Mouse (Mus musculus) layer of hippocampus, adult 2 months (tissue): ENCODE measurements at regions not wholly inside any gene's neighbourhood (a gene's known extent, or its start where the extent isn't known, plus 50 kb on each side); places are given as distances from the start of the nearest gene placed in this dataset.

Experiments used
- DNase-seq, 2 experiments: peaks; one replicate each; pipeline ENCODE4 v3.0.0; 2022; ENCODE audit warnings: low spot score in 2 of 2
- H3K27ac ChIP-seq: fragments of 200-600 bp; 2 replicates; pipeline ENCODE4 v1.8.1; 2022
- H3K4me3 ChIP-seq: fragments of 200-600 bp; 2 replicates; pipeline ENCODE4 v1.8.1; 2022; ENCODE audit warnings: mild to moderate bottlenecking
- CTCF ChIP-seq: fragments of 200-600 bp; conservative IDR thresholded peaks from 2 replicates; pipeline ENCODE4 v1.8.1; 2022; ENCODE audit warnings: antibody characterized with exemption, mild to moderate bottlenecking, moderate library complexity

DNA sequence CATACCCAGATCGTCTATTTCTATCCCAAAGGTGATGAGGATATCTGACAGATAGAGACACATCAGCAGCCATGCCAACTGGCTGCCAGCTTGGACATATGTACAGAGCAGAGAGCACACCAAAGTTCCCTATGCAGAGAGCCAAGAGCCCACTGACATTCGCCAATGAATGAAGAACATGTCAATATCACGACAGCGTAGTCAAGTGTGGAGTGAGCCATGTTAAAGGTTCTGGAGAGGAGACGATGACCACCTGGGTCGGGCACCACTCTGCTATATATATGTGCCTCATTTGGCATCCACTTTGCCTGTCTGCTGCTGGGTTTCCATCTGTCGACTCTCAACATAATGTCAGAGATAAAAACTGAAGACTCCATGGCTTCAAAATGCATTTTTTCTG lies 159.2 kb upstream of the Gbe1 start:
- no peak for DNase-seq
- Histone ChIP-seq H3K4me3 (no peak overlapping the region), H3K27ac (no peak overlapping the region)
- TF ChIP-seq CTCF, result no peak

- Histone ChIP-seq H3K4me3 (no peak overlapping the region), H3K27ac (no peak overlapping the region)
- peak; percentile 79 for TF ChIP-seq CTCF
- no peak for DNase-seq
These were observed 153.2 kb upstream of the Gbe1 start for GRCm38 (mm10) chr16:70160539-70160938.

DNA sequence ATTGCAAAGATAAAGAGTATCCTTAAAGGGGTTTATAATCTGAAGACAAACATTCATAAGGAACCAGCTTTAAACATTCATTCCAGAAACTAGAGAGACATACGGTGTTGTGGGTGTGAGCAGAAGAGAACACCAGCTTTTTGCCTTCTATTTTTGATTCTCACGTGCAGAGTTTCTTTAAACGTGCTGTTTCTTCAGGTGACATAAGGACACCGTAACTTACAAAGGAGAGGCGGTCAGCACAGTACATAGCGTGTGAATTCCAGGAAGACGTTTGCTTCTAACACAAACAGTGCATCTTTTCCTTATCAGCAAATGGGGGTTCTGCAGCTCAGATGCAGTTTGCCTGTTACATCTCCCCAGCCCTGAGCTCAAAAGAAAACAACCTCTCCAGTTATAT lies 138.6 kb upstream of the Gbe1 start:
- TF ChIP-seq CTCF, result no peak

DNA sequence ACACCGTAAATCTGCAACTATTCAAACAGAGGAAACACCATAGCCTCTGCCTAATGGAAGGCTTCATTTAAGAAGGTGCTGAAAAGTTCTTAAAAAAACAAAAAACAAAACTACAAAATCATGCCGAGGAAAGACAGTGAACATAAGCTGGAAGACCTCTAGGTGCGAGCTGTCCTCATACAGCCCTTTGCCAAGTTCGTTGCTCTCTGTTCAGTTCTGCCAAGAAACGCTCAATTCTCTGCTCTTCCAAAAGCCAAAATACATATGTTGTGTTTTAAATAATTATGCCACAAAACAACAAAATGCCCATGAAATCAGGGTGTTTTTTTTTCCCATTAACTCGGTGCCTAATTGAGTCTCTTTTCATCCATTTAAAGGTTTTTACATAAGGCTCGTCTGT lies 134.8 kb upstream of the Gbe1 start:
- Histone ChIP-seq H3K27ac (no peak overlapping the region), H3K4me3 (peak overlapping the region; percentile 1; the same call in 1 of the 2 replicates)
- TF ChIP-seq CTCF, result no peak
- DNase-seq, result no peak

More for the DNA sequence above, 138.6 kb upstream of the Gbe1 start:
- Histone ChIP-seq H3K27ac (peak overlapping the region; percentile 75), H3K4me3 (no peak overlapping the region)
- peak in 1 of 2 experiments; percentile 12 for DNase-seq

DNA sequence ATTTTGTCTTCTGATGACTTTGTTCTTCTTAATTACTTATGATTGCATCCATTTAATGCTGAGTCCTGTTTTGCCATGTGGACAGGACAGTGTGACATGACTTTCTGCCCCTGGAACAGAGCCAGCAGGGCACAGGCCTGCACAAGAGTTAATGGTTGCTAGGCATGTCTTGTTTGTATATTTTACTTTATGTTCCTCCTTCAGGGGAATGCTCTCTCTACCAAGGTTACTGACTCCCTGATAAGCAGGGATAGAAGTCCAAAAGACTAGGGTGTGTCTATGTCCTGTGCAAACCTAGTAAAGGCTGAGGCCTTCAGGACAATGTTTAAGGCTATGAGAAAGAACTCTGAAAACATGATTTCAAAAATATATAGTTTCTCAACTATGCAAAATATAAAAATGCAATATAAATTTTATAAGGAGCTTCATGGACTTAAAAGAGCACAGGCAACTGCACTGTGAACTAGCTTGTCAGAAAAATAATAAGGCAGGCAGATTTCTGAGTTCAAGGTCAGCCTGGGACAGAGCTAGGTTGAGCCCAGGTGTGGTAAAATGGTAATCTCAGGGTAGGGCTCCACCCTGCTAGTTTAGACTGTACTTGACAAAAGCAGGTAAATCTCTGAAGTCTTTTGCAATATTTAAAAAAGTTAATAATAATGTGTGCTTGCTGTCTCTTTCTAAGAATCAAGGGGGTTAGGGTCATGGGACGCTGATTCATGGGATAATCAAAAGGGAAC lies 99.7 kb upstream of the Gbe1 start:
- H3K27ac ChIP-seq, result no peak overlapping the region
- H3K4me3 ChIP-seq, result no peak overlapping the region
- no peak for DNase-seq
- no peak for TF ChIP-seq CTCF

GRCm38 (mm10) chr16:70214800-70215199 lies 98.9 kb upstream of the Gbe1 start:
- TF ChIP-seq CTCF, result no peak
- DNase-seq, result no peak
- H3K4me3 ChIP-seq, result no peak overlapping the region
- no peak overlapping the region for H3K27ac ChIP-seq

- Histone ChIP-seq H3K4me3 (no peak overlapping the region), H3K27ac (no peak overlapping the region)
- TF ChIP-seq CTCF, result no peak
- DNase-seq, result no peak
These were observed 86.0 kb upstream of the Gbe1 start for GRCm38 (mm10) chr16:70227601-70228226.

- H3K27ac ChIP-seq, result no peak overlapping the region
- no peak for DNase-seq
- TF ChIP-seq CTCF, result peak; percentile 54
These were observed 81.0 kb upstream of the Gbe1 start for GRCm38 (mm10) chr16:70232706-70233105.

GRCm38 (mm10) chr16:70235189-70235588 lies 78.6 kb upstream of the Gbe1 start:
- DNase-seq, result no peak
- no peak for TF ChIP-seq CTCF
- Histone ChIP-seq H3K27ac (no peak overlapping the region), H3K4me3 (no peak overlapping the region)

More at GRCm38 (mm10) chr16:70232706-70233105, 81.0 kb upstream of the Gbe1 start:
- no peak overlapping the region for H3K4me3 ChIP-seq

DNA sequence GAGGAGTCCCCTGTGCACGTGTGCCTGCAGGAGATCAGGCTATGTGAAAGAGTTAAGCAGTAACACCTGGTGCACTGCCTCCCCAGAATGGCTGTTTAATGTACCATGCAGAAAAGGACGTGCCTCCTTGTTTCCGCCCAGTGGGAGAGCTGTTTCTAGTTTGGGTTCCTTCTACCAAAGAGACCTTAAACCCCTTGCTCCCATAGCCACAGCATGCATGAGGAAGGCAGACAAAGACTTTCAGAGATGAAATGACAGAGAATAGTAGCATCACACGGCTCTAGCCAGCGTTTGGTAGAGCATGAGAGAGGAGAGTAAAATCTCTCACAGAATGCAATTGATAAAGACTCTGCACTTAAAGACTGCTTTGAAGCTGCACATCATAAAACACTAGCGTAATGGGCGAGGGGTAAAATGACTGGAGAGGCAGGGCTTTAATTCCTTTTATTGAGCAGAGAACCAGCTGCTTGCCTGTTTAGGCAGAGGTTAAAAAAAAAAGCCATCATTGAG lies 74.3 kb upstream of the Gbe1 start:
- Histone ChIP-seq H3K4me3 (no peak overlapping the region), H3K27ac (no peak overlapping the region)
- no peak for TF ChIP-seq CTCF
- no peak for DNase-seq

DNA sequence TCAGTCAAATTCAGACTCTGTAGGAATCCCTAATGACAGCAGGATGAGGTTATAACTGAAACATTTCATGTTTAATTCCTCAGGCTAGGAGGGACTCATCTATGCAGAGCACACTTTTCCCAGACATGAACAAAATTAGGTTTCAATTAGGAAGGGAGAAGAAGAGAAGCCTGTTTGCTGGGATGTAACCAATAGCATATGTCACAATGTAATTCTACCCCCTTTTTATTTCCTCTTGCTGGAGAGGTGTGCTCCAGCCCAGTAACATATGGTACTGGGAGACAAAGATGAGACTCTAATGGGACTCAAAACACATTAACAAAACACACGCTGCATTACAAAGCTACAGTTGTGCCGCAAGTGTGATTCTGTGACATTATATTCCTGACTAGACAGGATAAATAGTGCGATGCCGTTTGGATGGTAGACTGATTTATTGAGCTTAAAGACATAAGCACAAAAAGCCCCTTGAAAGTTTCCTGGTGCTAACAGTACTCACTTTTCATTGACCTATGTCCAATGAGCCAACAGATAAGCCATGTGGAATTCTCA lies 69.5 kb upstream of the Gbe1 start:
- TF ChIP-seq CTCF, result no peak
- DNase-seq, result no peak
- H3K27ac ChIP-seq, result no peak overlapping the region
- H3K4me3 ChIP-seq, result no peak overlapping the region

DNA sequence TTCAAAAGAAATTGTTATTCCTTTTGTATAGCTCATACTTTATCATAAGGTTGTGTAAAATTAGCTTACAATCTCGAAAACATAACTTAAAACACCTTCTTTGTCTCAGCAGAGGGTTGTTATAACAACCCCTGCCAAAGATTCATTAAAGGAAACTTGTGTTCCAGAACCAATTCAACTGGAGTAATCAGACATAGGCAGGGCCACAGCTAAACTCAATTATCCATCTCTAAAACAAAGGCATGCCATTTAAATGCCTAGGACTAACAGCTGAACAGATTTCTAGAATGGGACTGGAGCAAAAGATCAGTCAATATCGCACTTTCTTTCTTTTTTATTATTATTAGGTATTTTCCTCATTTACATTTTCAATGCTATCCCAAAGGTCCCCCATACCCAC lies 68.8 kb upstream of the Gbe1 start:
- DNase-seq, result no peak
- Histone ChIP-seq H3K27ac (no peak overlapping the region), H3K4me3 (no peak overlapping the region)
- TF ChIP-seq CTCF, result no peak

DNA sequence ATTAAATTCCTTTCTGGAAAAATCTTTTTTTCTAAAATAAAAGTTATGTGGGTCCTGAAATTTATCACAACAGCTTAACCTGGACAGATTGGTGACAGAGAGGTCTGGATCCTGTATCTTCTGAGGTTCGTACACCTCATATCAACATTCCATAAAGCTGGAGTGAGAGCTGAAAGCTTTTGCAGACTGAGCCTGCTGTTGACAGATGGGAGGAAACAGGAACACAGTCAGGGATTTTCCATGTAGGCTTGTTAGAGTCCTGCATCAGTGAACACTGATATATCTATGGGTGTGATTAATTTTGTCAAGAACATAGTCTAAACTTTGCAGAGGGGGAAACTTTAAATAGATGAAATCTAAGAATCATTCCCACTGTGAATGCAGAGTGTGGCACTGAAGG lies 54.4 kb upstream of the Gbe1 start:
- H3K27ac ChIP-seq, result no peak overlapping the region
- TF ChIP-seq CTCF, result no peak
- DNase-seq, result no peak
- no peak overlapping the region for H3K4me3 ChIP-seq
